In the genomic region with DNA sequence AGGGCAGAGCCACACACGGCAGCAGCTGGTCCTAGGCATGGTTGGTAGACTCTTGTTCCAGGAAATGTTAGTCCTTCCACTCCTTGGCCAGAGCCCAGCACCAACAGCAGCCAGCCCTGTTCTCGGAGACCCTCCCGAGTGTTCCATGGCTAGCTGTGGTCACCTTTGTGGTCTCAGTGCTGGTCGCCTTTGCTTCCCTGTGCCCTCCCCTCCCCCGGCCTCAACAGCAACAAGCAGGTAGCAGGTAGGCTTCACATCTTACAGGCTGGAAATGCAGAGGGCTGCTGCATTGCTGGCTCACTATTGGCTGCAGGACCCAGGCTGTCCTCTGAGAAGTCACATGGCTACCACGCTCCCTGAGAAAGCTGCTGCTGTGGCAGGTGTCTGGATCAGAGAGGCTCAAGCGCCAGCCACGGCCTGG, we compare ENCODE assay signal across 10 mouse cellular contexts.
DNase-seq lines count a peak whose midpoint lies in the region; ATAC-seq and TF ChIP-seq lines count a peak whose summit lies in the region.
"Had no signal": no experiment of that assay in that cellular context is flagged by ENCODE, and none has a peak within 500 bp of the region (broad histone marks: within the 10 kb centered on the region; RNA-seq: fewer than 3 reads in every experiment).

No protein-coding gene starts in this region.

- no peaks in the 10 kb centered on the region for H3K9me3 ChIP-seq in embryonic facial prominence, embryonic 15.5 days (replicated peaks)
- no peaks in the 10 kb centered on the region for H3K9me3 ChIP-seq in embryonic facial prominence, embryonic 10.5 days
- no peaks in the 10 kb centered on the region for H3K9me3 ChIP-seq in lung, embryonic 16.5 days (ENCODE audit: control insufficient read depth, low read length)
- no peaks in the 10 kb centered on the region for H3K9me3 ChIP-seq in limb, embryonic 15.5 days

- no peak overlapping the region for H3K4me3 ChIP-seq in embryonic facial prominence, embryonic 15.5 days (replicated peaks)
- no peak overlapping the region for H3K4me3 ChIP-seq in embryonic facial prominence, embryonic 10.5 days
- H3K4me3 ChIP-seq in lung, embryonic 16.5 days (ENCODE audit: low read length), result no peak overlapping the region
- no peak overlapping the region for H3K4me3 ChIP-seq in lung, adult 2 months (replicated peaks; ENCODE audit: extremely low read depth, low read depth, low read length)
- H3K4me3 ChIP-seq in limb, embryonic 15.5 days, result no peak overlapping the region
- H3K4me3 ChIP-seq: erythroblast, embryonic 14.5 days had no signal

- H3K9ac ChIP-seq in embryonic facial prominence, embryonic 15.5 days, result no peak overlapping the region
- 0 out of 2 replicates have a peak overlapping the region, but pooled peaks have one; percentile 19 for H3K9ac ChIP-seq in lung, embryonic 16.5 days (ENCODE audit: low read length)
- no peak overlapping the region for H3K9ac ChIP-seq in limb, embryonic 15.5 days

- H3K27ac ChIP-seq in embryonic facial prominence, embryonic 15.5 days (replicated peaks), result peak overlapping the region; percentile 5; the same call in 1 of the 2 replicates
- H3K27ac ChIP-seq in embryonic facial prominence, embryonic 10.5 days (replicated peaks), result no peak overlapping the region
- H3K27ac ChIP-seq in lung, embryonic 16.5 days (ENCODE audit: low read length), result peak overlapping the region; percentile 75
- peak overlapping the region; percentile 33 for H3K27ac ChIP-seq in limb, embryonic 15.5 days
- H3K27ac ChIP-seq: macrophage had no signal

- ATAC-seq in embryonic facial prominence, embryonic 15.5 days (ENCODE audit: insufficient number of reproducible peaks, low FRiP score, low TSS enrichment, low read depth), result no peak
- no peak for ATAC-seq in lung, embryonic 16.5 days (ENCODE audit: low read depth)
- ATAC-seq in limb, embryonic 15.5 days (ENCODE audit: insufficient number of reproducible peaks, low FRiP score, low TSS enrichment, low read depth), result no peak

- no peak overlapping the region for H3K4me2 ChIP-seq in embryonic facial prominence, embryonic 15.5 days (replicated peaks)
- H3K4me2 ChIP-seq in lung, embryonic 16.5 days (ENCODE audit: low read depth, low read length), result no peak overlapping the region
- H3K4me2 ChIP-seq in limb, embryonic 15.5 days, result no peak overlapping the region

- H3K36me3 ChIP-seq in embryonic facial prominence, embryonic 15.5 days, result no peaks in the 10 kb centered on the region
- no peaks in the 10 kb centered on the region for H3K36me3 ChIP-seq in embryonic facial prominence, embryonic 10.5 days (replicated peaks)
- H3K36me3 ChIP-seq in lung, embryonic 16.5 days (ENCODE audit: control insufficient read depth, insufficient read depth, low read length), result no peaks in the 10 kb centered on the region
- no peaks in the 10 kb centered on the region for H3K36me3 ChIP-seq in limb, embryonic 15.5 days

- 67% methylated on average over 8 of the region's 8 CpGs for WGBS in embryonic facial prominence, embryonic 15.5 days
- 74% methylated on average over 8 of the region's 8 CpGs for WGBS in embryonic facial prominence, embryonic 10.5 days
- WGBS in lung, embryonic 16.5 days, result 66% methylated on average over 8 of the region's 8 CpGs
- 65% methylated on average over 8 of the region's 8 CpGs for WGBS in lung, adult 2 months
- WGBS in limb, embryonic 15.5 days, result 65% methylated on average over 8 of the region's 8 CpGs

- H3K27me3 ChIP-seq in embryonic facial prominence, embryonic 15.5 days, result no peaks in the 10 kb centered on the region
- H3K27me3 ChIP-seq in embryonic facial prominence, embryonic 10.5 days (replicated peaks; ENCODE audit: low read depth, poor library complexity, severe bottlenecking), result peaks cover 20% of the 10 kb centered on the region; the same call in 1 of the 2 replicates
- H3K27me3 ChIP-seq in lung, embryonic 16.5 days (ENCODE audit: control insufficient read depth, insufficient read depth, low read depth, low read length), result no peaks in the 10 kb centered on the region
- no peaks in the 10 kb centered on the region for H3K27me3 ChIP-seq in limb, embryonic 15.5 days

- DNase-seq in embryonic facial prominence, embryonic 10.5 days (ENCODE audit: low spot score), result no peak
- DNase-seq in lung, adult 2 months, result no peak
- DNase-seq in gastrocnemius, postnatal 4 days (ENCODE audit: low spot score in 2 of 2), result peak; percentile 15 to 36
- no peak for DNase-seq in retina, embryonic 14.5 days (ENCODE audit: low spot score)
- DNase-seq in right cerebral cortex, postnatal 25 days, result no peak

- TF ChIP-seq POLR2A in lung, adult 2 months (IDR thresholded peaks at IDR 0.05; ENCODE audit: borderline replicate concordance, extremely low read depth, low read depth, low read length), result no peak

- no peak for TF ChIP-seq CTCF in lung, adult 2 months (IDR thresholded peaks at IDR 0.05; ENCODE audit: insufficient read depth, low read length)

- peaks cover 49% of the 10 kb centered on the region for H3K4me1 ChIP-seq in embryonic facial prominence, embryonic 15.5 days
- peaks cover 75% of the 10 kb centered on the region for H3K4me1 ChIP-seq in embryonic facial prominence, embryonic 10.5 days
- peaks cover 37% of the 10 kb centered on the region for H3K4me1 ChIP-seq in lung, embryonic 16.5 days (replicated peaks; ENCODE audit: control insufficient read depth, insufficient read depth, low read length)
- peaks cover 13% of the 10 kb centered on the region for H3K4me1 ChIP-seq in lung, adult 2 months (ENCODE audit: control insufficient read depth, insufficient read depth, low read length)
- peaks cover 61% of the 10 kb centered on the region for H3K4me1 ChIP-seq in limb, embryonic 15.5 days

Comparison
In these comparisons a context has a peak if more than half of its experiments do, and no peak if none do; other contexts are left out.
1. DNase-seq: peak in gastrocnemius, postnatal 4 days (2 of 2); none in embryonic facial prominence, embryonic 10.5 days (single experiment), lung, adult 2 months (single experiment), retina, embryonic 14.5 days (single experiment) and right cerebral cortex, postnatal 25 days (single experiment).